Mouse (Mus musculus) liver, embryonic 14.5 days (tissue): ENCODE measurements around the gene Tnfrsf4. TPM values are rescaled to one million over a fixed set of nuclear protein-coding genes. Genes with fewer than 3 reads are reported as not detected.

ENCODE experiments used
- ATAC-seq: fragments of 200-750 bp; cut with Nextera tagmentation; 2 replicates; pipeline ENCODE4 v1.8.0; 2017; ENCODE audit warnings: moderate number of reproducible peaks, mild to moderate bottlenecking, moderate library complexity; ENCODE audit not compliant: insufficient read depth
- DNase-seq, 3 experiments: peaks; one replicate each; pipeline ENCODE4 v3.0.0-alpha.2; 2012 to 2013; ENCODE audit warnings: low read depth in 3 of 3, low spot score in 3 of 3
- H3K27ac ChIP-seq: fragments of 300-500 bp; sonication (generic); 2 replicates; pipeline ENCODE4 v1.5.1; 2014; ENCODE audit warnings: moderate library complexity, mild to moderate bottlenecking, control low read depth, inconsistent platforms
- H3K27me3 ChIP-seq: fragments of 300-500 bp; sonication (generic); 2 replicates; pipeline ENCODE4 v1.6.1; 2014; ENCODE audit warnings: mild to moderate bottlenecking, low read length, moderate library complexity; ENCODE audit not compliant: control insufficient read depth, insufficient read depth
- H3K36me3 ChIP-seq: fragments of 300-500 bp; sonication (generic); replicated peaks from 2 replicates; pipeline ENCODE4 v1.6.1; 2014; ENCODE audit warnings: low read depth; ENCODE audit not compliant: control insufficient read depth, insufficient read depth
- H3K4me1 ChIP-seq, 2 experiments: fragments of 200-500 bp in 1 of 2; fragments of 300-500 bp in 1 of 2; sonication (generic) in 1 of 2; replicated peaks; 2 replicates each; pipeline ENCODE4 v1.6.1; 2012 to 2014; ENCODE audit warnings: antibody characterized with exemption in 1 of 2, inconsistent platforms in 1 of 2, low read length in 1 of 2; ENCODE audit not compliant: control insufficient read depth in 2 of 2, insufficient read depth in 2 of 2
- H3K4me2 ChIP-seq: fragments of 300-500 bp; sonication (generic); 2 replicates; pipeline ENCODE4 v1.6.1; 2014; ENCODE audit warnings: low read depth, mild to moderate bottlenecking, control low read depth, moderate library complexity
- H3K4me3 ChIP-seq, 2 experiments: fragments of 200-500 bp in 1 of 2; fragments of 300-500 bp in 1 of 2; sonication (generic) in 1 of 2; 2 replicates each; pipeline ENCODE4 v1.5.1; 2012 to 2014; ENCODE audit warnings: low read depth in 2 of 2, low read length in 2 of 2, mild to moderate bottlenecking in 2 of 2, control low read depth in 1 of 2, inconsistent platforms in 1 of 2, moderate library complexity in 1 of 2; ENCODE audit not compliant: insufficient read depth in 1 of 2
- H3K9ac ChIP-seq: fragments of 300-500 bp; sonication (generic); replicated peaks from 2 replicates; pipeline ENCODE4 v1.6.1; 2014; ENCODE audit warnings: mild to moderate bottlenecking, control low read depth, moderate library complexity
- H3K9me3 ChIP-seq: fragments of 300-500 bp; sonication (generic); 2 replicates; pipeline ENCODE4 v1.6.1; 2016; ENCODE audit warnings: low read length, mixed read lengths; ENCODE audit not compliant: control insufficient read depth
- CTCF ChIP-seq: IDR thresholded peaks from 2 replicates; pipeline ENCODE4 v1.5.1; 2016; ENCODE audit warnings: antibody characterized with exemption, low read depth, control low read depth
- EP300 ChIP-seq: IDR thresholded peaks from 2 replicates; pipeline ENCODE4 v1.6.1; 2016; ENCODE audit warnings: antibody characterized with exemption, low read depth
- WGBS: fragments of 180-500 bp; shearing (Covaris S2); extraction: QIAGEN DNeasy Blood & Tissue Kit; methylation state at CpG from one replicate; pipeline ENCODE4 v1.1.7; 2014; ENCODE audit not compliant: insufficient replicate concordance; 5-methylcytosine and 5-hydroxymethylcytosine counted together
- polyA plus RNA-seq, 2 experiments: library from polyadenylated mRNA; depleted of rRNA in 1 of 2; stranded (reverse) in 1 of 2; unstranded in 1 of 2; fragments of >200 nt; fragmentation: Nextera tagmentation in 1 of 2; extraction: Ambion mirVana in 1 of 2; gene quantifications; 2 replicates each; pipeline versions ENCODE4 v1.2.1 to v1.2.3; 2012 to 2014

The Tnfrsf4 gene
- polyA plus RNA-seq, 2 experiments: 0.13 to 1.0 TPM

GRCm38 (mm10) chr4:156014436-156014835 lies 793 bp downstream of the Tnfrsf4 start:
- Histone ChIP-seq H3K27ac (no peak overlapping the region), H3K9me3 (no peaks in the 10 kb centered on the region), H3K9ac (no peak overlapping the region), H3K36me3 (peaks cover 26% of the 10 kb centered on the region), H3K27me3 (no peaks in the 10 kb centered on the region), H3K4me2 (no peak overlapping the region), H3K4me3 (no peak overlapping the region), H3K4me1 (no peaks in the 10 kb centered on the region)
- TF ChIP-seq CTCF (no peak), EP300 (no peak)
- ATAC-seq (no peak), DNase-seq (no peak)
- 77% methylated on average over 2 of the region's 2 CpGs for WGBS

- Histone ChIP-seq H3K36me3 (no peaks in the 10 kb centered on the region), H3K9ac (no peak overlapping the region), H3K27ac (no peak overlapping the region), H3K4me3 (no peak overlapping the region), H3K9me3 (no peaks in the 10 kb centered on the region), H3K4me1 (0 out of 4 replicates have a peak, but pooled peaks cover 0 to 3% of the 10 kb centered on the region in 2 experiments), H3K4me2 (no peak overlapping the region), H3K27me3 (no peaks in the 10 kb centered on the region)
- no peak for ATAC-seq
- 78% methylated on average over 12 of the region's 12 CpGs for WGBS
- TF ChIP-seq EP300 (no peak), CTCF (no peak)
- no peak for DNase-seq
Measured at GRCm38 (mm10) chr4:156019771-156020170, 6.1 kb downstream of the Tnfrsf4 start.

- H3K9me3 ChIP-seq: no peaks in the 10 kb centered on the region
- H3K27me3 ChIP-seq: no peaks in the 10 kb centered on the region
- no peak for DNase-seq
- no peak overlapping the region for H3K27ac ChIP-seq
- H3K36me3 ChIP-seq: no peaks in the 10 kb centered on the region
- ATAC-seq: no peak
- no peak overlapping the region for H3K4me3 ChIP-seq
- WGBS: 44% methylated on average over 3 of the region's 3 CpGs
- no peak for TF ChIP-seq EP300
- no peak for TF ChIP-seq CTCF
- 0 out of 4 replicates have a peak, but pooled peaks cover 0 to 3% of the 10 kb centered on the region in 2 experiments for H3K4me1 ChIP-seq
- no peak overlapping the region for H3K9ac ChIP-seq
- H3K4me2 ChIP-seq: no peak overlapping the region
Measured at GRCm38 (mm10) chr4:156021381-156021780, 7.7 kb downstream of the Tnfrsf4 start.

GRCm38 (mm10) chr4:156021942-156022419 lies 8.3 kb downstream of the Tnfrsf4 start:
- Histone ChIP-seq H3K27ac (no peak overlapping the region), H3K27me3 (no peaks in the 10 kb centered on the region), H3K4me3 (no peak overlapping the region), H3K9me3 (no peaks in the 10 kb centered on the region), H3K4me2 (no peak overlapping the region), H3K4me1 (0 out of 4 replicates have a peak, but pooled peaks cover 0 to 3% of the 10 kb centered on the region in 2 experiments), H3K36me3 (no peaks in the 10 kb centered on the region), H3K9ac (no peak overlapping the region)
- WGBS: 18% methylated on average over 9 of the region's 9 CpGs
- no peak for DNase-seq
- no peak for ATAC-seq
- TF ChIP-seq CTCF: no peak
- no peak for TF ChIP-seq EP300

- ATAC-seq (no peak), DNase-seq (no peak)
- Histone ChIP-seq H3K9ac (no peak overlapping the region), H3K4me1 (0 out of 4 replicates have a peak, but pooled peaks cover 0 to 3% of the 10 kb centered on the region in 2 experiments), H3K9me3 (no peaks in the 10 kb centered on the region), H3K27ac (no peak overlapping the region), H3K27me3 (no peaks in the 10 kb centered on the region), H3K4me2 (no peak overlapping the region), H3K4me3 (no peak overlapping the region), H3K36me3 (no peaks in the 10 kb centered on the region)
- WGBS: 76% methylated on average over 9 of the region's 9 CpGs
- no peak for TF ChIP-seq CTCF
- TF ChIP-seq EP300: no peak
Measured at GRCm38 (mm10) chr4:156023520-156023919, 9.9 kb downstream of the Tnfrsf4 start.
